Comparison of ENCODE assay signal across 9 mouse cellular contexts in the genomic region with DNA sequence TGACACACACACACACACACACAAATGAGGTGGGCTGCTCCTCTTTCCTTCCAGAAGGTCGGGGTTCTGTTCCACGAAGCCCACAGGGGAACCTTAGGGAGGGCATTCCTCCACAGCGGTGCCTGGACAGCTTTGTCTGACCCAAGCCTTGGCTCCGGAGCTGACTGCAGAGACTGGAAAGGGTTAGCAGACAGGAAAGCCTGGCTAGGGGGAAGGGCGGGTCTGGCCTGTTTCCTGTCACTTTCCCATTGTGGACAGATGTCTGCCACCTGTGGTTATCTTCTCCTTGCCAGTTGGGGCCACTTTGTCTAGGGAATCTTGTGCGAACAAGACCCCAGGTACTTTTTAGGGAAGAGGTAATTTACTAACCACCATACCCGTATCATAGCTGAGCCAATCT. TPM values are rescaled to one million over a fixed set of nuclear protein-coding genes. Genes with fewer than 3 reads are reported as not detected.
DNase-seq lines count a peak whose midpoint lies in the region; ATAC-seq and TF ChIP-seq lines count a peak whose summit lies in the region.
"Had no signal": no experiment of that assay in that cellular context is flagged by ENCODE, and none has a peak within 500 bp of the region (broad histone marks: within the 10 kb centered on the region; RNA-seq: fewer than 3 reads in every experiment).

No protein-coding gene starts in this region.

- H3K9ac ChIP-seq in forebrain, postnatal 0 days, result no peak overlapping the region
- H3K9ac ChIP-seq in intestine, postnatal 0 days (ENCODE audit: low read depth, low read length), result peak overlapping the region; percentile 26; the same call in 1 of the 2 replicates
- peak overlapping the region; percentile 40 for H3K9ac ChIP-seq in lung, embryonic 14.5 days

- ATAC-seq in forebrain, postnatal 0 days, result no peak
- ATAC-seq in intestine, postnatal 0 days, result no peak
- ATAC-seq in lung, embryonic 14.5 days (ENCODE audit: insufficient read depth), result peak; percentile 66

- H3K27ac ChIP-seq in forebrain, postnatal 0 days (ENCODE audit: low read depth, low read length), result no peak overlapping the region
- H3K27ac ChIP-seq in intestine, postnatal 0 days (ENCODE audit: low read depth, low read length), result no peak overlapping the region; the same call in 1 of the 2 replicates
- no peak overlapping the region for H3K27ac ChIP-seq in lung, embryonic 14.5 days (ENCODE audit: low read depth)

- whole genome bisulfite sequencing in forebrain, postnatal 0 days, result 16% methylated on average over 7 of the region's 7 CpGs
- WGBS in intestine, postnatal 0 days, result 3% methylated on average over 7 of the region's 7 CpGs
- 5% methylated on average over 7 of the region's 7 CpGs for WGBS in lung, embryonic 14.5 days

- DNase-seq in adrenal gland, postnatal 10 days, result peak; percentile 28
- no peak for DNase-seq in adrenal gland, adult 8-10 months
- DNase-seq in forebrain, postnatal 0 days, result no peak
- peak; percentile 69 for DNase-seq in lung, embryonic 14.5 days
- DNase-seq in cerebellum, adult 9-11 months, result no peak
- DNase-seq in adipocyte (ENCODE audit: low spot score), result no peak
- no peak for DNase-seq in thymus, adult 18-20 months

- H3K27me3 ChIP-seq in forebrain, postnatal 0 days (ENCODE audit: insufficient read depth, low read length), result no peaks in the 10 kb centered on the region; the same call in none of the 2 replicates
- no peaks in the 10 kb centered on the region for H3K27me3 ChIP-seq in intestine, postnatal 0 days (replicated peaks; ENCODE audit: control insufficient read depth, insufficient read depth, low read length)
- H3K27me3 ChIP-seq in lung, embryonic 14.5 days (ENCODE audit: insufficient read depth, low read length), result no peaks in the 10 kb centered on the region

- 0 out of 2 replicates have a peak, but pooled peaks cover 3% of the 10 kb centered on the region for H3K4me1 ChIP-seq in forebrain, postnatal 0 days (ENCODE audit: insufficient read depth)
- 0 out of 2 replicates have a peak, but pooled peaks cover 10% of the 10 kb centered on the region for H3K4me1 ChIP-seq in intestine, postnatal 0 days (replicated peaks; ENCODE audit: control insufficient read depth, insufficient read depth, low read length)
- peaks cover 9% of the 10 kb centered on the region for H3K4me1 ChIP-seq in lung, embryonic 14.5 days (ENCODE audit: insufficient read depth)

- H3K36me3 ChIP-seq in forebrain, postnatal 0 days (ENCODE audit: insufficient read depth), result no peaks in the 10 kb centered on the region
- no peaks in the 10 kb centered on the region for H3K36me3 ChIP-seq in intestine, postnatal 0 days (ENCODE audit: control insufficient read depth, insufficient read depth)
- no peaks in the 10 kb centered on the region for H3K36me3 ChIP-seq in lung, embryonic 14.5 days (ENCODE audit: insufficient read depth)

- peak overlapping the region; percentile 28; the same call in 1 of the 2 replicates for H3K4me2 ChIP-seq in forebrain, postnatal 0 days (ENCODE audit: low read depth)
- H3K4me2 ChIP-seq in intestine, postnatal 0 days (replicated peaks; ENCODE audit: low read depth), result peak overlapping the region; percentile 60
- peak overlapping the region; percentile 66 for H3K4me2 ChIP-seq in lung, embryonic 14.5 days

- TF ChIP-seq CTCF in forebrain, postnatal 0 days (IDR thresholded peaks at IDR 0.05; ENCODE audit: low read depth), result no peak
- no peak for TF ChIP-seq CTCF in intestine, postnatal 0 days (IDR thresholded peaks at IDR 0.05; ENCODE audit: low read depth)
- TF ChIP-seq CTCF in lung, embryonic 14.5 days (IDR thresholded peaks at IDR 0.05; ENCODE audit: low read depth), result no peak

- H3K9me3 ChIP-seq in forebrain, postnatal 0 days (ENCODE audit: low read length), result no peaks in the 10 kb centered on the region
- no peaks in the 10 kb centered on the region for H3K9me3 ChIP-seq in intestine, postnatal 0 days (ENCODE audit: control insufficient read depth)
- no peaks in the 10 kb centered on the region for H3K9me3 ChIP-seq in lung, embryonic 14.5 days (ENCODE audit: low read depth, low read length)

- H3K4me3 ChIP-seq in forebrain, postnatal 0 days (ENCODE audit: low read depth, low read length), result peak overlapping the region; percentile 9; the same call in 1 of the 2 replicates
- peak overlapping the region; percentile 38 for H3K4me3 ChIP-seq in intestine, postnatal 0 days (ENCODE audit: low read depth, low read length)
- peak overlapping the region; percentile 40 for H3K4me3 ChIP-seq in lung, embryonic 14.5 days (ENCODE audit: low read depth, low read length)

RNA-seq across cellular contexts. Expression of a gene that starts 0.5 kb away (rescaled TPM):
- total RNA-seq in adrenal gland, postnatal 10 days (2021), result 1 to 10 TPM; 2.9 to 3.3 TPM
- total RNA-seq in adrenal gland, adult 8-10 months (2022), result 1 to 10 TPM; 2.3 to 4.9 (median 3.3) TPM
- 5.0 TPM in 2 replicates for total RNA-seq in forebrain, postnatal 0 days (2014; rRNA removed)
- polyA plus RNA-seq in forebrain, postnatal 0 days (2015; fragmentation: Nextera tagmentation; extraction: Ambion mirVana), result 4.7 and 7.0 TPM in 2 replicates
- polyA plus RNA-seq in intestine, postnatal 0 days (2015; fragmentation: Nextera tagmentation; extraction: Ambion mirVana), result 3.6 and 4.6 TPM in 2 replicates
- 20.3 and 22.1 TPM in 2 replicates for polyA plus RNA-seq in lung, embryonic 14.5 days (2014; fragmentation: Nextera tagmentation; extraction: Ambion mirVana)

RNA-seq across cellular contexts. Expression of a gene that starts 21.2 kb away (rescaled TPM):
- total RNA-seq in adrenal gland, postnatal 10 days (2021), result 10 to 100 TPM; 29.3 to 35.9 TPM
- total RNA-seq in adrenal gland, adult 8-10 months (2022), result 10 to 100 TPM; 28.0 to 45.1 (median 34.0) TPM
- total RNA-seq in forebrain, postnatal 0 days (2014; rRNA removed), result 81.8 and 96.3 TPM in 2 replicates
- polyA plus RNA-seq in forebrain, postnatal 0 days (2015; fragmentation: Nextera tagmentation; extraction: Ambion mirVana), result 49.2 and 64.4 TPM in 2 replicates
- polyA plus RNA-seq in intestine, postnatal 0 days (2015; fragmentation: Nextera tagmentation; extraction: Ambion mirVana), result 11.9 and 13.9 TPM in 2 replicates
- polyA plus RNA-seq in lung, embryonic 14.5 days (2014; fragmentation: Nextera tagmentation; extraction: Ambion mirVana), result 72.8 and 81.6 TPM in 2 replicates

RNA-seq across cellular contexts. Expression of a gene that starts 34.6 kb away (rescaled TPM):
- not detected for total RNA-seq in adrenal gland, postnatal 10 days (2021)
- not detected for total RNA-seq in adrenal gland, adult 8-10 months (2022)
- not detected in 2 replicates for total RNA-seq in forebrain, postnatal 0 days (2014; rRNA removed)
- polyA plus RNA-seq in forebrain, postnatal 0 days (2015; fragmentation: Nextera tagmentation; extraction: Ambion mirVana), result not detected in 2 replicates
- polyA plus RNA-seq in intestine, postnatal 0 days (2015; fragmentation: Nextera tagmentation; extraction: Ambion mirVana), result not detected in 2 replicates
- polyA plus RNA-seq in lung, embryonic 14.5 days (2014; fragmentation: Nextera tagmentation; extraction: Ambion mirVana), result not detected in 2 replicates
- polyA plus RNA-seq: cortical plate, adult 2 months had no signal

Comparison
In these comparisons a context has a peak if more than half of its experiments do, and no peak if none do; other contexts are left out.
1. DNase-seq: peak in adrenal gland, postnatal 10 days (single experiment) and lung, embryonic 14.5 days (single experiment); none in adrenal gland, adult 8-10 months (single experiment), forebrain, postnatal 0 days (single experiment), cerebellum, adult 9-11 months (single experiment), adipocyte (single experiment) and thymus, adult 18-20 months (0 of 2).
2. Peak in every context shown above with its lines, with median percentiles within 50 percentile points of each other: H3K4me2 ChIP-seq and H3K4me3 ChIP-seq.